Mouse (Mus musculus) layer of hippocampus, adult 9-11 months (tissue): ENCODE data around the gene Cetn2.

Source experiments
- DNase-seq: peaks from one replicate; pipeline ENCODE4 v3.0.0; 2022

The Cetn2 gene

DNA sequence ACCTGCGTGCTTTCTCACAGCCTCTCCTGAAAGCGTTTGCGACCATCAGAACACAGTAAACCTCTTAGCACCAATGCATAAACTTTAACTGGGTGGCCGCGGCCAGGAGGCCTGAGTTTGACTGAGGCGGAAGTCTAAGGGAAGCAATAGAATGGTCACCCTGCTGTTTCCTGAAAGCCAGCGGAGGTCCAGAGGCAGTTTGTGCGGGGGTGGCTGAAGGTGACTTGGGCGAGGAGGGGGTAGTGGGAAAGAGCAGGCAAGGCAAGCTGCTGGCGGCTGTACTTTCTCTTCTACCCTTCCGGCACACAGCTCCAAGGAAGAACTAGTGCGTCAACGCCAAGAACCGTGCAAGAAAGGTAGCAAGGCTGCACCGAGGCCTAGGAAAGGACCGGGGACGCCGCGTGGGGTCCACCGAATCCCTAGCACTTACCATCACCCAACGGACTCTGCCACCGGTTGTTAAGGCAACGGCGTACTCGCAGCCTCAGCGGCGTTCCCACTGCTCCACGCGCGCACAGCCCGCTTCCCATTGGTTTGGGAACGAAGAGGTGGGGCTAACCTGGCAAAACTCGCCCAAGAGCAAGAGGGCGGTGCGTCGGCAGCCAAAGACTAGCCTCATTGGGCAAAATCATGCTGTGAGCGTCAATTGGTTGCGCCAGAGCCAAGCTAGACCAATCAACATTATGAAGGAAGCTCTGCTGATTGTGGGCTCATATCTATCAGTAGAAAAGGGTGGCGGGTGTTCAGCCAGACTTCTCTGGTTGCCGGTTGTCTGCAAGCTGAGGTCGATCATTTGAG is at the start of gene Cetn2, which contains the start of gene Nsdhl:
Gene Cetn2 (minus strand): TSS at position 528 of the 798 bp plus-strand sequence.
Gene Nsdhl (plus strand): TSS at position 674 of the 798 bp plus-strand sequence.
- DNase-seq, result peak; percentile 93

DNA sequence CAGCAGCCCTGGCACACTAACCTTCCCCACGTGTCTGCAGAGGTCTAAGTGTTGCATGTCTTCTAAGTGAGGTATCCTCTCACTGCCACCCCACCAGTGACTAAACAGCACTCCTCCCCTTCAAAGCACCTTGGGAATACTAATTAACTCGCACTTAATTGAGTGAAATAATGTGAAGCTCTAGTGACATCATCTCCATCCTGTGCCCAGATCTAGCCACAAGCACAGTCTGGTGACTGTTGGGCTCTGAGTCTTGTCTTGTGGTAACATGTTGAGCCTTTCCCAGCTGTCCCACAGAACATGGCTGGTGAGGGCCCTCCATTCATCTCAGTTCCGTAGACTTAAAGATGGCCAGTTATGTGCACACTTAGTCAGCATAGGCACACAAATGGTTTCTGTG is 44.5 kb upstream of the Cetn2 start:
- no peak for DNase-seq

DNA sequence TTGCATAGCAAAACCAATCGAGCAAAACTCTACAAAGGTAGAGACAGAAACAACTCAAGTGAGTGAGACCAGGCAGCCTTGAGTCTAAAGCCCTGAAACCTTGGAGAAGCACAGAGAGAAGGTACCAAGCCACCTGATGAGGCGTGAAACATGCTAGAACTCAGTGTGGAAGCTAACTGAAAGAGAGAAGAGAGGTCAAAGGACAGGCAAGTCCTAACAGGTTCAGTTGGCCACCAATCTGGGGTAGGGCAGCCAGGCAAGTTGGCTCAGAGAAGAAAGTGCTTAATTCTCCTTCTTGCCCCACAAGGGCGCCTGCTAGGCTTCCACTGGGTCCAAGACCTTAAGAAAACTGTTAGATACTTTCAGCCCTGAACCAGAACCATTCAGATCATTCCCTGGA is 43.3 kb upstream of the Cetn2 start:
- no peak for DNase-seq

DNA sequence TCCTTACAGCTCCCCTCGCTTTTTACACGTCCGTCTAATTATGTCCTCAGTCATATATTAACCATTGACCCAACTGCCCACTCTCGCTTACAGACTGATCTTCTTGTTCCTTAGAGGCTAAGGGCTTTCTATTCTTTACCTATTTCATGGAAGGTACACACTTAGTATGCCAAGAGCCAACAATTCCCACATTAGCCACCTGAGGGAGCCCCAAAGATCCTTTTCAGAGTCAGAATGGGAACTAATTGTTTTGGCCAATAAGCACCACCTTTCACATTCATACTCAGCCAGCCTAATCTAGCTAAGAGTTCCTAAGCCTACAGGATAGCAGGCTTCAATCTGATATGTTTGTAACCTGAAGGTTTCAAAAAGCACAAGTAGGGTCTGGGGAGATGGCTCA is 42.2 kb upstream of the Cetn2 start:
- DNase-seq, result no peak

DNA sequence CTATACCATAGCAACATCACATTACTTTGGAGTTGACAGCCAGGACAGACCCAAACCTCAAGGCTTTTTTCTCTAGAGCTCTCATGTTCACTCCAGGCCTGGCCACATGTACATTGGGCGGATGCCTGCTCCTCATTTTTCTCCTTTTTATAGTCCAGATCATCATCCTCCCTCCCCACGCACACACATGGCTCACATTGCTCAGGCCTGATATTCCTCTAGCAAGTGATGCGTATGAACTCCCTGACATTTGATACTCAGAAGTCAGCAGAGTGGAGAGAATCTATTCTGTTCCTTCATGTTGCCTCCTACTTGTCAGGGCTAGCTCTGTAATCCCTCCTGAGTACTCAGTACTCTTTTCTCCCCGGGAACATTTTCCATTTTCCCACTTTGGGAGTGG is 38.3 kb upstream of the Cetn2 start:
- no peak for DNase-seq

DNA sequence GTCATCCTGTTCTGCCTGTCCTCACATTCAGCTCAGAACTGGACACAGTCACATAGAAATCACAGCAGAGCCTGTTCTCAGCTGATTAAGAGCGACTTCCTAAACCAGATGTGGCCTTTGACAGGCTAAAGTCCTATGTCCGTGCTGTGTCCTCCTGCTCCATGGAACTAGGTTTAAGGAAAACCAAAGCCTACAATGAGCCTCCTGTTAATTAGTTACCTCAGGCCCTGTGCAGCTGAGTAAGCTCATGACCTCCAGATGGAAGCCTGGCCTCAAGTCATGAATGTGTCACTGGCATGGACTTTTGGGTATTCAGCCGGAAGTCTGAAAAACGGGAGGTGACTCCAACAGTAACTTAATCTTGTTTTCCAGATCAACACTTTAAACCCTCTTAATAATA is 35.3 kb upstream of the Cetn2 start:
- no peak for DNase-seq

DNA sequence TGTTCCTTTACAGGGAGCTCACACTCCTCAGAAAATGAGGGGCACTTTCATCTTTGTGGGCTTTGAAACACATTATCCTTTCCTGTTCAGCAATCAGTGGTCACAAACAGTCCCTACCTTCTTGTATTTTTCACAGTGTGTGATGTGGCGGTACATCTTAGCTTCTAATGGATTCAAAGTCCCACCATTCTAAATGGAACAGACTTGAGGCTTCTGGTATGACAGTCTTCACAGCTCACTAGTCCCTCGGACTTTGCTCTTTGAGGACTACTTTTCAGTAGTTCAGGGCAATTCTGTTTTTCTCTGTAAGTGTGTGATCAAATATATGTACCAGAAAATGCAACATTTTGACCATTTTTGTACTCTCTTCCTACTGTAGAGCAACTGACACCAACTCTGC is 3.2 kb upstream of the Cetn2 start:
- no peak for DNase-seq

DNA sequence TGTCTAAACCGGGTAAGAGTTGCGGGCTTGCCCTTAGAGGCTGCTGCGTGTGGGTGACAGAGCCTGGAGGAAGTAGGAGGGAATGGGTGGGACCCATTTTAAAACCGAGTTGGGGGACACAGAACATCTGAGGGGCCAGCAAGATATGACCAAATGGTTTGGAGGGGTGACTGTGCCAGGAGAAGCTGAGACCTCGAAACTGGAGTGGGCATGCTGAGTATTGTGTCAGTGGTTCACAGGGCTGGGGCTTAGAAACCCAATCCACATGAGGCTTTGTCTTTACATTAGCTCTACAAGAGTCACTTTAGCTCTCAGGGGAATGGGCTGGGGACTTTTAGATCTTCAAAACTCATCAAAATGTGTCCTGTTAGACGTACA is 460 bp upstream of the Cetn2 start:
- DNase-seq, result no peak

DNA sequence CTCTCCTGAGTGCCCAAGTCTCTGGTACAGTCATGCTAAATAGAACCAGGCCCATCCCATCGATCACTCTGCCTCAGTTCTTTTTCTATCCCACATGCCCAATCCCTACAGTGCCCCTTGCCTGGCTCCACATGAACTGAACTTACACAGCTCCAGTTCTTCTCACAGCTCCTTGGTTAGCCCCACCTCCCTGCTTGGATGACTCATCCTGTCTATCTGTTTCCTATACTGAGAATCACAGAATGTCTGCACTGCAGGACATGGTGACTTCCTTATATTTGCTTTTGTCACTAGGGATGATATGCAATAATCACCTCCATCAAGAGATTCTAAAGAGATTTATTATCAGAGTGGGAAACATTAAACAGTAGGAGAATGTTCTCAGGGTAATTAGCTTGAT is 6.6 kb downstream of the Cetn2 start:
- no peak for DNase-seq

DNA sequence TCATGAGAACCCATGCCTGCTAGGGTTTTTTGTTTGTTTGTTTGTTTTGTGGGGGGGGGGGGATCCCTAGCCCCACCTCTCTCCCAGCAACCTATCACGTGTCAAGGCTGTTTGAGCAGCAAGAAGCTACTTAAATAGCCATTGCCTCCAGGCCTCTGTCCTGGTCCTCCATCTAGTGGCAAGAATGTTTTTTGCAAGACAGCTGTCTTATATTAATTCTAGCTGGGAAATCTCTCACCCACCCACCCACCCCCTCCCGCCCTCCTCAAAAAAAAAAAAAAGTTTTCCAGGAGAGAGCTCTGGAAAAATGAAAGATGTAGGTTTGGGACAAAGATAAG is 9.8 kb downstream of the Cetn2 start:
- peak; percentile 14 for DNase-seq

DNA sequence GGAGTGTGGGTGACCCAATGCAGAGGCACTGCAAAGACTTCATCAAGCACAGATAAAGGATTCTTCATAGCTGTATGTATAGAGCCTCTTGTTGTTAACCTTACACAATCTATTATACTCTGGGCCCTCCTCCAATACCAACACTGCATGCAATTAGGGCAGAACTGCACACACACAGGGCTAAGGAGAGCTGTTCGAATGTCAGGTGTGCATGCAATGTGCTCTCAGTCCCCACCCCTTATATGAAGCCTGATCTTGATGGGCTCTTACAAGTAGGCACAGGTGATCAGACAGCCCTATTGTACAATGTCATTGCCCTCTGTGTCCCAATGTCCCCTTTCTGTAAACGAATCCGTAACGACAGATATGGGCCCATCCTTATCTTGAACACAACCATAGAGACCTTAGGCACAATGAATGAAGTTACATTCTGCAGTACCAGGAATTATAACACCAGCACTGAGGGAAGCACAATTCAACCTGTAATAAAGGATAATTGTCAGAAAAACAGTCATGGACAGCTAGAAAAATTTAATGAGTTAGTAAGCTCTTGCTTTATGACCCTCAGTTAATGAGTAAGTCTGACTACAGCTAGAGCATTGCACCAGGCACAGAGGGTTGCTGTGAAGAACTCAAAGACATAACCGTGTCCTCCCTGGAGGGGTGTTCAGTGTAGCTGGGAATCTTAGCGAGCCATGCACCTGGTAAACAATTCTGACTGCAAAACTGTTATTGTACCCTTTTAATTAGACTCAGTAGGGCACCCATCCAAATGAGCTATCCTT is 10.4 kb downstream of the Cetn2 start:
- DNase-seq, result no peak

DNA sequence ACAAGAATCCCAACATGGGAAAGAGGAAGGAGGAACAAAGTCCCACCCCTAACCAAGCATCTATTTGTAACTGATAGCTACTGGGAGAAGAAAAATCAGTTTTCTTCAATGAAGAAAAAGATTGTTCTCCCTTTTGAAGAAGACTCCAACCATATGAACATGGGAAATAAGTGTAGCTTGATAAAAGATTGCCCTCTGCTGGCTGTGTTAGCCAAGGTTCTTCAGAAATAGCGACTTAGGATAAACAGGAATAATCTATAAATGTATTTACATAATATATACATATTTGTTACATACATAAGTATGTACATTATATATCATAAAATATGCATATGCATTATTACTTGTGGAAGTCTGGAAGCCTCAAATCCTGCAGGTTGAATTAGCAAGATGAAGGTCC is 15.7 kb downstream of the Cetn2 start:
- no peak for DNase-seq

DNA sequence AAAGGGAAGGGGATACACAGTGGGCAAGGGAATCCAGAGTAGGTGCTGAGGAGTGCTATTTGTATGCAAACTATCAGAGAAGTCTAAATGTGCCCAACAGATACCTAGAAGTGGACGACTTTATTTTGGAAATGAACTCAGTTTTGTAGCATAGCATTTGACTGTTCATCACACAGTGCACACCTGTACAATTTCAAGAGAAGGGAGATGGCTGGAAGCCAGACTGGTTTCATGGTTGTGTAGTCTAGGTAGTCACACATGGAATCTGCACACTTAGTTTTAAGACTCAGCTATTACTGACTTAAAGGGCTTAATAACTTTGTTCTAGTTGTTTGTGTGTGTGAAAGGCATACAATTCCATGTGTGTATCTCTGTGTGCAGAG is 22.2 kb downstream of the Cetn2 start:
- no peak for DNase-seq

DNA sequence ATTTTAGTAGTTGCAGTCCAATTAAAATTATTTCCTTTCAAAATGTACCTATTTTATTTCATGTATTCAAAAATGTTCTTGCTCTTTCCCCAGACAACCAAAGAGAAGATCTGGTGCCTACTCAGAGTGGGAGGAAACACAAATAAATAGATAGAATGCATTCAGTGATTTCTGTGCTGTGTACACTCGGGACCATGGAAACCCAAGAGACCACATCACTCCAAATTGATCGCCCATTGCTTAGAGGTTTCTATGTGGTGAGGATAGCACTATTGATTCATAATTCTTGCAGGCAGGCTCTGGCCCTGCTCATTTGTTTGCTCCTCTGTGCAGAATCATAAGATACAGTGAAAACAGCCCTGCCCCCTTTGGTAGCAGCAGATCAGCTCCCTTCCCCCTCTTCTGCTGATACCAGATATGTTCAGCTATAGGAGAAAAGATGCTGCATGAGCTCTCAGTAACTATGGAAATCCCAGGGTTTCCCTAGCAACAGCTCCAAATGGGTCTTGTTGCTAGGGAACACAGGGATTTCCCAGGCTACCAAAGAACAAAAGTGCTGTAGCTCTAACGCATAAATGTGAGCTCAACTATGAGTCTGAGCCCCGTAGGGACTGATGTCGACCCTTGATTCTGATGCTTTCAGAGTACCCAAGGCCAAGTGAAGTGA is 22.7 kb downstream of the Cetn2 start:
- peak; percentile 66 for DNase-seq
